In the genomic region with DNA sequence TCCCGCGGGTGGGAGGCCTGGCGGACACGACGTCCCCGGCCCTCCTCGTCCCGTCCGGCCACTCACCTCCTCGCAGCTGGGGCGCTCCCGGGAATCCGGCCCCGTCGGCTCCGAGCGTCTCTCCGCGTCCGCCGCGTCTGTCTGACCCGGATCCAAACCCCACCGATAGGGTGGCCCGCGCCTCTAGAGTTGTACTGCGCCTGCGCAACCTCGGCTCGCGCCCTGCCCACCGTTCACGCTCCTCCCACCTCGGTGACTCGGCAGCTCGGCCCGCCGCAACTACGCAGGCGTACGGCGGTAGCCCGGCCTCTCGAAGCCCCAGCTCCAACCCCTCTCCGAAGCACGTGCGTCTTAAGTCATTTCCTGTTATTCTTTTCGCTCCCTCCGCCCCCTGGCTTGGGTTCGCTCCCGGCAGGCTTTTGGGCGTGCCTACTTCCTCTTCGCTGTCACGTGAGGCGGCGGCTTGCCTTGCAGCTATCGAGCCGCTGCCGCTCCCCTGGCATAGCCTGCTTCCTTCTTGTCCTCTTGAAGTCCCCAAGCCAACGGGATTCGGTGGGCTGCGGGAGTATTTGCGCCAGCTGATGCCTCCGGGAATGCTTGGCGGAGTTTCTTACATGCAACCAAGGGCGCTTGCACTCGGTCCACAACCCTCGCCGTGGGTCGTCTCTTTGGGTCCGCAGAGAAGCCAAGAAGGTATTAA, we compare ENCODE assay signal across 2 mouse cellular contexts.
TF ChIP-seq lines count a peak whose summit lies in the region.

No protein-coding gene starts in this region.

TF ChIP-seq in C2C12, 6 proteins besides CTCF, POLR2A, EP300 and RAD21:
- TF ChIP-seq USF1 (IDR thresholded peaks at IDR 0.05; ENCODE audit: low read depth) (peak; percentile 96), MAX (IDR thresholded peaks at IDR 0.05) (peak; percentile 98), FOSL1 (IDR thresholded peaks at IDR 0.05; ENCODE audit: insufficient read depth, low read length, poor library complexity, severe bottlenecking) (no peak), MYOG (IDR thresholded peaks at IDR 0.05; ENCODE audit: control insufficient read depth, extremely low read depth, insufficient read length) (no peak), CEBPB (IDR thresholded peaks at IDR 0.05; ENCODE audit: low read depth) (no peak), MYOD1 (IDR thresholded peaks at IDR 0.05; ENCODE audit: control insufficient read depth, insufficient read length, low read depth) (no peak)

TF ChIP-seq in myocyte, 11 proteins besides CTCF, POLR2A, EP300 and RAD21:
- TF ChIP-seq MYOG (IDR thresholded peaks at IDR 0.05; ENCODE audit: control insufficient read depth in 1 of 3, insufficient read depth in 1 of 3, insufficient read length in 2 of 3, low read depth in 2 of 3) (peak in 1 of 3 experiments; percentile 20), USF1 (IDR thresholded peaks at IDR 0.05; ENCODE audit: low read depth) (peak; percentile 94), MAX (IDR thresholded peaks at IDR 0.05; ENCODE audit: low read depth) (peak; percentile 52), CEBPB (IDR thresholded peaks at IDR 0.05; ENCODE audit: insufficient read depth, poor library complexity, severe bottlenecking) (no peak), POLR2AphosphoS2 (IDR thresholded peaks at IDR 0.05; ENCODE audit: insufficient read length, low read depth) (peak; percentile 92), E2F4 (IDR thresholded peaks at IDR 0.05; ENCODE audit: insufficient read depth) (peak; percentile 9), REST (IDR thresholded peaks at IDR 0.05; ENCODE audit: insufficient read depth, insufficient read length) (no peak)
